Mouse (Mus musculus): Measurements from ENCODE around the gene L3mbtl3. TPM values are rescaled to one million over a fixed set of nuclear protein-coding genes. Genes with fewer than 3 reads are reported as not detected.

L3mbtl3 gene
- total and polyA plus RNA-seq, 3 experiments, result 11.8 to 19.5 (median 18.0) TPM

DNA sequence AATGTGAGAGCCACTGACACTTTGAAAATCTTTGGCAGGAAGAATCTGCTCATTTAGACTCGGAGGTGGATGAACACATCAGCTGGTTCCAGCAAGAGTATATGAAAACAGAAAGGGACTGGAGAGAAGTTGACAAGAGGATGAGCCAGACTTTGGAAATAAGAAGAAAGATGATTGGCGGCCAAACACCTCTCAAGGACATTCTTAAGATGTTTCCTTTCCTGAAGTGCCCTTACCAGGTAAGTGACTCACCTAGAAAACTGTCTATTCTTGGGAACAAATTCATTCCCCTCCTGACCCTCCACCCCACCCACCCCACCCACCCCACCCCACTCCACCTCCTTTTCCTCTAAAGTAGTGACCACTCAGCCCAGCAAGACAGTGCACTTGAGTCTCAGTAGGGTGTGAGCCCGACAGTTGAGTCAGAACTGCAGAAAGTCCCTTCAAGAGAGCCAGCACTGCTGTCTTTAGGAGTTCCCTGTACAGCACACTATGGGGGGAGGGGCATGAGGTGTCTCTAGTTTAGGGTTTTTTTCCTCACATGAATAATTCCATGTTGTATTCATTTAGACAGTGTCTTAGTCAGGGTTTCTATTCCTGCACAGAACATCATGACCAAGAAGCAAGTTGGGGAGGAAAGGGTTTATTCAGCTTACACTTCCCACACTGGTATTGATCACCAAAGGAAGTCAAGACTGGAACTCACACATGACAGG lies 111.9 kb downstream of the L3mbtl3 start:
- no peaks in the 10 kb centered on the region for H3K79me2 ChIP-seq (replicated peaks; ENCODE audit: control insufficient read depth, extremely low read depth, insufficient read depth, poor library complexity, severe bottlenecking)
- no peaks in the 10 kb centered on the region for H3K27me3 ChIP-seq (replicated peaks)
- H3K4me3 ChIP-seq (replicated peaks in 1 of 3; ENCODE audit: low read depth in 2 of 3, low read length in 2 of 3, poor library complexity in 1 of 3), result no peak overlapping the region
- H3K9ac ChIP-seq (ENCODE audit: insufficient read depth, low read depth), result no peak overlapping the region
- peak; percentile 52 for DNase-seq (ENCODE audit: extremely low read depth)
- dilution Hi-C loops (cut with MboI; ENCODE audit: extremely low pct_ligation_motif_present, extremely low pct_unique_long_range_greater_than_20kb, low sequenced_read_pairs) (no loop called here), in situ Hi-C loops (cut with MboI; ENCODE audit: low pct_ligation_motif_present, low pct_unique_long_range_greater_than_20kb, low sequenced_read_pairs) (no loop called here)
- TF ChIP-seq JUN (IDR thresholded peaks at IDR 0.05; ENCODE audit: insufficient read depth, low read depth, low read length) (no peak), MAFK (IDR thresholded peaks at IDR 0.05; ENCODE audit: insufficient replicate concordance, low read length) (no peak), ZKSCAN1 (IDR thresholded peaks at IDR 0.05; ENCODE audit: borderline replicate concordance, low read depth, low read length) (no peak), MEF2A (IDR thresholded peaks at IDR 0.05; ENCODE audit: borderline replicate concordance, low read depth, low read length) (0 out of 2 replicates have a peak, but pooled peaks have one; percentile 9), JUND (conservative IDR thresholded peaks at IDR 0.05; ENCODE audit: low read depth, low read length) (no peak), EP300 (IDR thresholded peaks at IDR 0.05; ENCODE audit: low read length) (peak; percentile 31; the same call in 1 of the 2 replicates), IRF4 (IDR thresholded peaks at IDR 0.05; ENCODE audit: low read depth, low read length) (peak; percentile 47; the same call in 1 of the 2 replicates), BHLHE40 (IDR thresholded peaks at IDR 0.05; ENCODE audit: low read depth, low read length) (peak; percentile 17; the same call in 1 of the 2 replicates), MXI1 (IDR thresholded peaks at IDR 0.05; ENCODE audit: low read depth, low read length) (no peak), TBP (conservative IDR thresholded peaks at IDR 0.05; ENCODE audit: low read depth, low read length) (no peak), ZMIZ1 (IDR thresholded peaks at IDR 0.05; ENCODE audit: low read depth, low read length) (no peak), MAX (IDR thresholded peaks at IDR 0.05; ENCODE audit: low read length) (no peak)
- H3K9me3 ChIP-seq (replicated peaks; ENCODE audit: low read length), result no peaks in the 10 kb centered on the region
- peaks cover 11 to 20% of the 10 kb centered on the region in 2 experiments for H3K4me1 ChIP-seq (ENCODE audit: control insufficient read depth in 1 of 2, insufficient read depth in 2 of 2)
- H3K36me3 ChIP-seq (replicated peaks in 1 of 2; ENCODE audit: control insufficient read depth in 1 of 2, insufficient read depth in 1 of 2, low read length in 1 of 2), result no peaks in the 10 kb centered on the region
- H3K4me2 ChIP-seq (ENCODE audit: insufficient read depth, low read depth, poor library complexity, severe bottlenecking), result no peak overlapping the region
- no peak overlapping the region for H3K27ac ChIP-seq (ENCODE audit: insufficient read depth, low read depth)

DNA sequence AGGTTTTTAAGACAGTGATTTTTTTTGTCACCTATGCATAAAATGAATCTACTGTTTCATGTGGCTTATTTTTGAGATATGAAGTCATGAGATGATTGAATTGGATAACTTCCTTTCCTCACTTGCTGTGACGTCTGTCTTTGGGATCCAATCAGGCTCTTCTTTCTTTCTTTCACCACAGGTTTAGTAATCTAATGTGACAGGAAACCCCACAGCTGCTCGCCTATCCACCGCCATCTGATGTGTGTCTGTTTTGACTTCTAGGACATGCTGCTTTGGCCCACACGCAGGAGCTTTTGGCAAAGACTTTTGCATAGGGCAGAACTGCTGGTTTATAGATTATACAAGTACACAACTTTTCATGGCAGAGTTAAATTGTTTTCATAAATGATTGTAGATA lies 115.9 kb downstream of the L3mbtl3 start:
- no peak for TF ChIP-seq ETS1 (conservative IDR thresholded peaks at IDR 0.05; ENCODE audit: low read depth, low read length)
- TF ChIP-seq JUND (conservative IDR thresholded peaks at IDR 0.05; ENCODE audit: low read depth, low read length), result no peak
- TF ChIP-seq NRF1 (IDR thresholded peaks at IDR 0.05; ENCODE audit: low read depth, low read length), result no peak
- no peak for TF ChIP-seq GABPA (IDR thresholded peaks at IDR 0.05; ENCODE audit: insufficient replicate concordance, low read depth, low read length)
- TF ChIP-seq NELFE (IDR thresholded peaks at IDR 0.05; ENCODE audit: low read depth, low read length), result no peak
- TF ChIP-seq ZNF384 (IDR thresholded peaks at IDR 0.05; ENCODE audit: low read depth, low read length), result no peak
- TF ChIP-seq TBP (conservative IDR thresholded peaks at IDR 0.05; ENCODE audit: low read depth, low read length), result no peak
- TF ChIP-seq HCFC1 (IDR thresholded peaks at IDR 0.05; ENCODE audit: low read depth, low read length), result no peak
- TF ChIP-seq MAZ (IDR thresholded peaks at IDR 0.05; ENCODE audit: low read depth, low read length), result no peak
- no peak for TF ChIP-seq IRF4 (IDR thresholded peaks at IDR 0.05; ENCODE audit: low read depth, low read length)
- no peak for TF ChIP-seq USF1 (IDR thresholded peaks at IDR 0.05; ENCODE audit: low read depth, low read length)
- no peak for TF ChIP-seq ZC3H11A (IDR thresholded peaks at IDR 0.05; ENCODE audit: low read depth, low read length)
- TF ChIP-seq RAD21 (IDR thresholded peaks at IDR 0.05; ENCODE audit: low read depth, low read length), result no peak
- TF ChIP-seq TCF12 (IDR thresholded peaks at IDR 0.05; ENCODE audit: low read depth, low read length), result no peak
- TF ChIP-seq POLR2A (IDR thresholded peaks at IDR 0.05; ENCODE audit: low read depth, low read length), result no peak
- TF ChIP-seq CHD1 (IDR thresholded peaks at IDR 0.05; ENCODE audit: low read depth, low read length), result no peak
- TF ChIP-seq MEF2A (IDR thresholded peaks at IDR 0.05; ENCODE audit: borderline replicate concordance, low read depth, low read length), result no peak
- TF ChIP-seq MAFK (IDR thresholded peaks at IDR 0.05; ENCODE audit: insufficient replicate concordance, low read length), result no peak
- no peak overlapping the region for H3K27ac ChIP-seq (ENCODE audit: insufficient read depth, low read depth)
- no peak overlapping the region for H3K4me2 ChIP-seq (ENCODE audit: insufficient read depth, low read depth, poor library complexity, severe bottlenecking)
- H3K9me3 ChIP-seq (replicated peaks; ENCODE audit: low read length), result no peaks in the 10 kb centered on the region
- no peaks in the 10 kb centered on the region for H3K36me3 ChIP-seq (replicated peaks in 1 of 2; ENCODE audit: control insufficient read depth in 1 of 2, insufficient read depth in 1 of 2, low read length in 1 of 2)
- DNase-seq (ENCODE audit: extremely low read depth), result no peak
- no peak overlapping the region for H3K9ac ChIP-seq (ENCODE audit: insufficient read depth, low read depth)
- H3K4me1 ChIP-seq (ENCODE audit: control insufficient read depth in 1 of 2, insufficient read depth in 2 of 2), result peaks cover 11 to 25% of the 10 kb centered on the region in 2 experiments
- in situ Hi-C loops (cut with MboI; ENCODE audit: low pct_ligation_motif_present, low pct_unique_long_range_greater_than_20kb, low sequenced_read_pairs), result no loop called here
- no peaks in the 10 kb centered on the region for H3K79me2 ChIP-seq (replicated peaks; ENCODE audit: control insufficient read depth, extremely low read depth, insufficient read depth, poor library complexity, severe bottlenecking)
- no peak overlapping the region for H3K4me3 ChIP-seq (replicated peaks in 1 of 3; ENCODE audit: low read depth in 2 of 3, low read length in 2 of 3, poor library complexity in 1 of 3)
- dilution Hi-C loops (cut with MboI; ENCODE audit: extremely low pct_ligation_motif_present, extremely low pct_unique_long_range_greater_than_20kb, low sequenced_read_pairs), result no loop called here
- no peaks in the 10 kb centered on the region for H3K27me3 ChIP-seq (replicated peaks)
